Mouse (Mus musculus) intestine, embryonic 14.5 days (tissue): ENCODE measurements at regions not wholly inside any gene's neighbourhood (a gene's known extent, or its start where the extent isn't known, plus 50 kb on each side); places are given as distances from the start of the nearest gene placed in this dataset.
"Not testable (repeated sequence)": the region's sequence is repeated elsewhere in the genome, so short reads cannot be mapped to it uniquely, and the experiment has no call there.

Experiments
- ATAC-seq: fragments of 200-750 bp; cut with Nextera tagmentation; replicated peaks from 2 replicates; pipeline ENCODE4 v1.8.0; 2017; ENCODE audit warnings: low read depth, moderate number of reproducible peaks, moderate TSS enrichment, moderate library complexity; ENCODE audit not compliant: low FRiP score, low TSS enrichment
- DNase-seq: peaks from one replicate; pipeline ENCODE4 v3.0.0-alpha.2; 2018; ENCODE audit warnings: low spot score
- H3K27ac ChIP-seq: fragments of 300-500 bp; sonication (generic); 2 replicates; pipeline ENCODE4 v1.5.1; 2014; ENCODE audit warnings: low read depth, mild to moderate bottlenecking, control low read depth
- H3K27me3 ChIP-seq: fragments of 300-500 bp; sonication (generic); replicated peaks from 2 replicates; pipeline ENCODE4 v1.6.1; 2014; ENCODE audit warnings: low read length, control low read depth; ENCODE audit not compliant: control insufficient read depth, insufficient read depth
- H3K36me3 ChIP-seq: fragments of 300-500 bp; sonication (generic); 2 replicates; pipeline ENCODE4 v1.6.1; 2014; ENCODE audit warnings: low read length, control low read depth; ENCODE audit not compliant: control insufficient read depth, insufficient read depth
- H3K4me1 ChIP-seq: fragments of 300-500 bp; sonication (generic); replicated peaks from 2 replicates; pipeline ENCODE4 v1.6.1; 2014; ENCODE audit warnings: low read length, control low read depth, mixed read lengths; ENCODE audit not compliant: control insufficient read depth, insufficient read depth
- H3K4me2 ChIP-seq: fragments of 300-500 bp; sonication (generic); 2 replicates; pipeline ENCODE4 v1.6.1; 2014; ENCODE audit warnings: low read length
- H3K4me3 ChIP-seq: fragments of 300-500 bp; sonication (generic); 2 replicates; pipeline ENCODE4 v1.5.1; 2014; ENCODE audit warnings: low read depth, low read length, control low read depth, mixed read lengths
- H3K9ac ChIP-seq: fragments of 300-500 bp; sonication (generic); 2 replicates; pipeline ENCODE4 v1.6.1; 2014; ENCODE audit warnings: mild to moderate bottlenecking, low read length
- H3K9me3 ChIP-seq: fragments of 300-500 bp; sonication (generic); 2 replicates; pipeline ENCODE4 v1.6.1; 2016; ENCODE audit warnings: low read length, control low read depth; ENCODE audit not compliant: control insufficient read depth
- WGBS: fragments of 180-500 bp; shearing (Covaris S2); extraction: QIAGEN DNeasy Blood & Tissue Kit; methylation state at CpG from one replicate; pipeline ENCODE4 v1.1.7; 2014; 5-methylcytosine and 5-hydroxymethylcytosine counted together

- 70% methylated on average over 3 of the region's 3 CpGs for WGBS
- Histone ChIP-seq H3K27ac (no peak overlapping the region), H3K9me3 (no peaks in the 10 kb centered on the region), H3K9ac (no peak overlapping the region), H3K4me3 (no peak overlapping the region), H3K4me2 (no peak overlapping the region), H3K4me1 (no peaks in the 10 kb centered on the region), H3K27me3 (no peaks in the 10 kb centered on the region), H3K36me3 (no peaks in the 10 kb centered on the region)
- ATAC-seq (no peak), DNase-seq (no peak)
These were observed 654.2 kb upstream of the Marcks start for GRCm38 (mm10) chr10:37792878-37793277.

GRCm38 (mm10) chr10:37788049-37788448 lies 649.3 kb upstream of the Marcks start:
- WGBS, result 76% methylated on average over 5 of the region's 5 CpGs
- ATAC-seq, result no peak
- H3K4me1 ChIP-seq, result no peaks in the 10 kb centered on the region
- no peak overlapping the region for H3K4me3 ChIP-seq
- no peak overlapping the region for H3K9ac ChIP-seq
- H3K36me3 ChIP-seq, result no peaks in the 10 kb centered on the region
- H3K4me2 ChIP-seq, result no peak overlapping the region
- DNase-seq, result no peak
- H3K27me3 ChIP-seq, result no peaks in the 10 kb centered on the region
- no peak overlapping the region for H3K27ac ChIP-seq
- no peaks in the 10 kb centered on the region for H3K9me3 ChIP-seq

- no peak overlapping the region for H3K4me2 ChIP-seq
- H3K4me3 ChIP-seq, result no peak overlapping the region
- H3K4me1 ChIP-seq, result no peaks in the 10 kb centered on the region
- WGBS, result 73% methylated on average over 2 of the region's 2 CpGs
- no peak overlapping the region for H3K27ac ChIP-seq
- ATAC-seq (no peak), DNase-seq (no peak)
- H3K9me3 ChIP-seq, result no peaks in the 10 kb centered on the region
- H3K36me3 ChIP-seq, result no peaks in the 10 kb centered on the region
- no peak overlapping the region for H3K9ac ChIP-seq
- H3K27me3 ChIP-seq, result no peaks in the 10 kb centered on the region
These were observed 640.9 kb upstream of the Marcks start for GRCm38 (mm10) chr10:37779383-37780302.

GRCm38 (mm10) chr10:37760542-37761367 lies 622.0 kb upstream of the Marcks start:
- H3K27me3 ChIP-seq, result no peaks in the 10 kb centered on the region

GRCm38 (mm10) chr10:37741581-37741980 lies 602.9 kb upstream of the Marcks start:
- H3K4me2 ChIP-seq, result no peak overlapping the region
- no peak overlapping the region for H3K27ac ChIP-seq
- ATAC-seq (no peak), DNase-seq (no peak)
- no peak overlapping the region for H3K4me3 ChIP-seq
- no peaks in the 10 kb centered on the region for H3K27me3 ChIP-seq
- no peak overlapping the region for H3K9ac ChIP-seq
- H3K36me3 ChIP-seq, result no peaks in the 10 kb centered on the region
- H3K9me3 ChIP-seq, result no peaks in the 10 kb centered on the region
- H3K4me1 ChIP-seq, result no peaks in the 10 kb centered on the region
- WGBS, result 26% methylated on average over 2 of the region's 2 CpGs

More at GRCm38 (mm10) chr10:37760542-37761367, 622.0 kb upstream of the Marcks start:
- H3K4me2 ChIP-seq, result no peak overlapping the region
- no peaks in the 10 kb centered on the region for H3K36me3 ChIP-seq
- H3K4me3 ChIP-seq, result no peak overlapping the region
- H3K9me3 ChIP-seq, result no peaks in the 10 kb centered on the region
- H3K27ac ChIP-seq, result no peak overlapping the region
- H3K4me1 ChIP-seq, result no peaks in the 10 kb centered on the region
- ATAC-seq, result no peak
- WGBS, result 55% methylated on average over 5 of the region's 5 CpGs
- H3K9ac ChIP-seq, result no peak overlapping the region
- DNase-seq, result no peak

GRCm38 (mm10) chr10:37739024-37739423 lies 600.3 kb upstream of the Marcks start:
- Histone ChIP-seq H3K9ac (no peak overlapping the region), H3K27me3 (no peaks in the 10 kb centered on the region), H3K27ac (no peak overlapping the region), H3K4me1 (no peaks in the 10 kb centered on the region), H3K4me3 (no peak overlapping the region), H3K4me2 (no peak overlapping the region), H3K36me3 (no peaks in the 10 kb centered on the region), H3K9me3 (no peaks in the 10 kb centered on the region)
- WGBS, result 31% methylated on average over 2 of the region's 2 CpGs
- ATAC-seq (no peak), DNase-seq (no peak)

- no peaks in the 10 kb centered on the region for H3K36me3 ChIP-seq
- H3K27me3 ChIP-seq, result no peaks in the 10 kb centered on the region
- H3K9me3 ChIP-seq, result no peaks in the 10 kb centered on the region
- no peak overlapping the region for H3K4me3 ChIP-seq
- no peaks in the 10 kb centered on the region for H3K4me1 ChIP-seq
- WGBS, result 72% methylated on average over 4 of the region's 4 CpGs
- H3K9ac ChIP-seq, result no peak overlapping the region
- DNase-seq (no peak), ATAC-seq (no peak)
- H3K27ac ChIP-seq, result no peak overlapping the region
- no peak overlapping the region for H3K4me2 ChIP-seq
These were observed 586.9 kb upstream of the Marcks start for GRCm38 (mm10) chr10:37725609-37726008.

- H3K4me3 ChIP-seq, H3K4me2 ChIP-seq, H3K4me1 ChIP-seq, ATAC-seq, H3K27me3 ChIP-seq, DNase-seq, H3K36me3 ChIP-seq, H3K9ac ChIP-seq, H3K27ac ChIP-seq, H3K9me3 ChIP-seq: not testable (repeated sequence)
- WGBS, result 71% methylated on average over 7 of the region's 7 CpGs
These were observed 586.3 kb upstream of the Marcks start for GRCm38 (mm10) chr10:37724994-37725393.
